Mouse (Mus musculus) embryonic facial prominence, embryonic 14.5 days (tissue): ENCODE measurements around the gene Acer3. TPM values are rescaled to one million over a fixed set of nuclear protein-coding genes. Genes with fewer than 3 reads are reported as not detected.

ENCODE experiments used
- ATAC-seq: fragments of 200-750 bp; cut with Nextera tagmentation; 2 replicates; pipeline ENCODE4 v1.8.0; 2017; ENCODE audit warnings: low read depth, moderate number of reproducible peaks, moderate TSS enrichment
- DNase-seq: peaks from one replicate; pipeline ENCODE4 v3.0.0-alpha.2; 2015; ENCODE audit warnings: low spot score
- H3K27ac ChIP-seq: fragments of 300-500 bp; sonication (generic); replicated peaks from 2 replicates; pipeline ENCODE4 v1.5.1; 2014; ENCODE audit warnings: low read depth, mild to moderate bottlenecking, low read length, moderate library complexity
- H3K27me3 ChIP-seq: fragments of 300-500 bp; sonication (generic); replicated peaks from 2 replicates; pipeline ENCODE4 v1.6.1; 2014; ENCODE audit warnings: low read length; ENCODE audit not compliant: control insufficient read depth, insufficient read depth
- H3K36me3 ChIP-seq: fragments of 300-500 bp; sonication (generic); 2 replicates; pipeline ENCODE4 v1.6.1; 2014; ENCODE audit warnings: low read length, mixed read lengths; ENCODE audit not compliant: control insufficient read depth, insufficient read depth
- H3K4me1 ChIP-seq: fragments of 300-500 bp; sonication (generic); 2 replicates; pipeline ENCODE4 v1.6.1; 2014; ENCODE audit warnings: antibody characterized with exemption, low read length; ENCODE audit not compliant: control insufficient read depth, insufficient read depth
- H3K4me2 ChIP-seq: fragments of 300-500 bp; sonication (generic); 2 replicates; pipeline ENCODE4 v1.6.1; 2014; ENCODE audit warnings: low read depth, mild to moderate bottlenecking, low read length, moderate library complexity, mixed read lengths
- H3K4me3 ChIP-seq: fragments of 300-500 bp; sonication (generic); 2 replicates; pipeline ENCODE4 v1.5.1; 2014; ENCODE audit warnings: low read depth, mild to moderate bottlenecking, low read length
- H3K9ac ChIP-seq: fragments of 300-500 bp; sonication (generic); 2 replicates; pipeline ENCODE4 v1.6.1; 2014; ENCODE audit warnings: low read depth, mild to moderate bottlenecking, low read length, moderate library complexity, mixed read lengths
- H3K9me3 ChIP-seq: fragments of 300-500 bp; sonication (generic); 2 replicates; pipeline ENCODE4 v1.6.1; 2016; ENCODE audit warnings: low read length; ENCODE audit not compliant: control insufficient read depth
- WGBS: fragments of 180-500 bp; shearing (Covaris S2); extraction: QIAGEN DNeasy Blood & Tissue Kit; methylation state at CpG from one replicate; pipeline ENCODE4 v1.1.7; 2014; 5-methylcytosine and 5-hydroxymethylcytosine counted together
- polyA plus RNA-seq: library from polyadenylated mRNA; unstranded; fragments of >200 nt; fragmentation: Nextera tagmentation; extraction: Ambion mirVana; gene quantifications from 2 replicates; pipeline ENCODE4 v1.2.1, GENCODE M21; 2014

Gene Acer3
- polyA plus RNA-seq, 1 experiment from 2014 or later: 34.3 TPM

- H3K27ac ChIP-seq: no peak overlapping the region
- H3K27me3 ChIP-seq: no peaks in the 10 kb centered on the region
- ATAC-seq: no peak
- DNase-seq: no peak
- no peak overlapping the region for H3K4me3 ChIP-seq
- no peaks in the 10 kb centered on the region for H3K4me1 ChIP-seq
- no peaks in the 10 kb centered on the region for H3K36me3 ChIP-seq
- no peak overlapping the region for H3K4me2 ChIP-seq
- H3K9me3 ChIP-seq: no peaks in the 10 kb centered on the region
- 77% methylated on average over 5 of the region's 5 CpGs for whole genome bisulfite sequencing
- H3K9ac ChIP-seq: no peak overlapping the region
These were observed 119.4 kb downstream of the Acer3 start for GRCm38 (mm10) chr7:98201493-98202028.

- H3K27ac ChIP-seq: no peak overlapping the region
- no peaks in the 10 kb centered on the region for H3K4me1 ChIP-seq
- ATAC-seq: no peak
- no peak for DNase-seq
- H3K9ac ChIP-seq: no peak overlapping the region
- H3K4me3 ChIP-seq: no peak overlapping the region
- H3K36me3 ChIP-seq: no peaks in the 10 kb centered on the region
- H3K4me2 ChIP-seq: no peak overlapping the region
- 86% methylated on average over 3 of the region's 3 CpGs for WGBS
- H3K27me3 ChIP-seq: peaks cover 9% of the 10 kb centered on the region
- no peaks in the 10 kb centered on the region for H3K9me3 ChIP-seq
These were observed 120.6 kb downstream of the Acer3 start for GRCm38 (mm10) chr7:98200396-98200795.

- Histone ChIP-seq H3K27me3 (peaks cover 19% of the 10 kb centered on the region), H3K9ac (no peak within 1 kb of the TSS), H3K4me3 (no peak within 1 kb of the TSS), H3K4me1 (no peaks in the 10 kb centered on the region; the same call in 1 of the 2 replicates), H3K4me2 (no peak within 1 kb of the TSS), H3K27ac (no peak within 1 kb of the TSS), H3K9me3 (no peaks in the 10 kb centered on the region), H3K36me3 (no peaks in the 10 kb centered on the region)
- 77% methylated on average over 4 of the region's 4 CpGs for WGBS
- DNase-seq (no peak), ATAC-seq (no peak)
These were observed 121.6 kb downstream of the Acer3 start, which contains the start of gene B3gnt6 for GRCm38 (mm10) chr7:98199381-98199780. Gene B3gnt6 (minus strand): TSS chr7:98199481.

- Histone ChIP-seq H3K9me3 (no peaks in the 10 kb centered on the region), H3K4me3 (no peak overlapping the region), H3K36me3 (no peaks in the 10 kb centered on the region), H3K4me2 (no peak overlapping the region), H3K27me3 (peaks cover 45% of the 10 kb centered on the region), H3K27ac (no peak overlapping the region), H3K4me1 (peaks cover 6% of the 10 kb centered on the region), H3K9ac (no peak overlapping the region)
- ATAC-seq (no peak), DNase-seq (peak; percentile 62)
- 33% methylated on average over 10 of the region's 10 CpGs for WGBS
These were observed 125.7 kb downstream of the Acer3 start for GRCm38 (mm10) chr7:98195151-98195801.

GRCm38 (mm10) chr7:98194026-98194792 lies 126.8 kb downstream of the Acer3 start:
- no peak for DNase-seq
- H3K9me3 ChIP-seq: no peaks in the 10 kb centered on the region
- no peak overlapping the region for H3K27ac ChIP-seq
- H3K27me3 ChIP-seq: peaks cover 45% of the 10 kb centered on the region
- H3K4me1 ChIP-seq: peaks cover 6% of the 10 kb centered on the region
- 0 out of 2 replicates have a peak overlapping the region, but pooled peaks have one; percentile 16 for H3K9ac ChIP-seq
- peak overlapping the region; percentile 73 for H3K4me2 ChIP-seq
- ATAC-seq: peak; percentile 47
- H3K4me3 ChIP-seq: peak overlapping the region; percentile 38
- no peaks in the 10 kb centered on the region for H3K36me3 ChIP-seq
- 7% methylated on average over 20 of the region's 61 CpGs for WGBS

GRCm38 (mm10) chr7:98193515-98194025 lies 127.4 kb downstream of the Acer3 start:
- Histone ChIP-seq H3K9me3 (no peaks in the 10 kb centered on the region), H3K4me2 (peak overlapping the region; percentile 73), H3K9ac (no peak overlapping the region), H3K4me3 (peak overlapping the region; percentile 38), H3K4me1 (peaks cover 6% of the 10 kb centered on the region), H3K27me3 (peaks cover 45% of the 10 kb centered on the region), H3K27ac (no peak overlapping the region), H3K36me3 (no peaks in the 10 kb centered on the region)
- 6% methylated on average over 36 of the region's 36 CpGs for WGBS
- DNase-seq: no peak
- peak; percentile 56; the same call in 1 of the 2 replicates for ATAC-seq

GRCm38 (mm10) chr7:98191571-98192250 lies 129.3 kb downstream of the Acer3 start:
- Histone ChIP-seq H3K9ac (no peak overlapping the region), H3K36me3 (no peaks in the 10 kb centered on the region), H3K27ac (no peak overlapping the region), H3K4me1 (peaks cover 6% of the 10 kb centered on the region), H3K27me3 (peaks cover 45% of the 10 kb centered on the region), H3K9me3 (no peaks in the 10 kb centered on the region), H3K4me3 (no peak overlapping the region), H3K4me2 (no peak overlapping the region)
- WGBS: 63% methylated on average over 17 of the region's 17 CpGs
- ATAC-seq (no peak), DNase-seq (no peak)

- Histone ChIP-seq H3K9me3 (no peaks in the 10 kb centered on the region), H3K4me2 (no peak overlapping the region), H3K27me3 (peaks cover 38% of the 10 kb centered on the region), H3K9ac (no peak overlapping the region), H3K27ac (no peak overlapping the region), H3K4me3 (no peak overlapping the region), H3K36me3 (no peaks in the 10 kb centered on the region), H3K4me1 (peaks cover 6% of the 10 kb centered on the region)
- WGBS: 76% methylated on average over 1 of the region's 1 CpGs
- no peak for DNase-seq
- ATAC-seq: no peak
These were observed 130.4 kb downstream of the Acer3 start for GRCm38 (mm10) chr7:98190578-98190977.
